16 mouse cellular contexts compared by ENCODE assay signal in the genomic region with DNA sequence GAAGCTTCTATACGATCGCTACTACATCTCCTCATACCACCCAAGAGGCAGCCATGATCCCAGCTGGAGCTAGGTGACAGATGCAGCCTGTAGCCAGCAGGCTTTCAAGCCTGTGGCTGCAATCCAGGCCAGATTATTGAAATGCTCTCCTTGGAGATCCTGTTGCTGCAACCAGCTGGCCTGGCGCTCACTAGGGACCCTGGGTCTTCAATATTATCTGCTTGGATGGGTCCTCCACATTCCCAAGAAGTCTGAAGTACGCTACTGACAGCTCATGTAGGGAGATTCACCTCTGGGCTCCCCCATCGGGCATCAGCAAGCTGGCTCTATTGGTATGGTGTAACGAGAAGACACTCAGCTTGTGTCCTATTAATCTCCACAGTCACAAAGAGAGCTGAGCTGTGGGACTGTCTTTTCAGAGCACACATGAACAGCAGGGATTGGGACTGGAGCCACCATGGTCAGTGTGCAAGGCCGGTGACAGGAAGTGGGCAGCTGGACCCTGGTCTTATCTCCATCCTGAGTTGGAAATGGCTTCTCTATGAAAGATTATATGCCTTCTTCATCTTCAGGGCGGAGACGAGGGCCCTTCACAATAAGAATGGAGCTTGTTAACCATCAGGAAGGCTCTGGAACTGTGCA.
DNase-seq lines count a peak whose midpoint lies in the region; ATAC-seq and TF ChIP-seq lines count a peak whose summit lies in the region.
"Had no signal": no experiment of that assay in that cellular context is flagged by ENCODE, and none has a peak within 500 bp of the region (broad histone marks: within the 10 kb centered on the region; RNA-seq: fewer than 3 reads in every experiment).

No protein-coding gene starts in this region.

- no peaks in the 10 kb centered on the region for H3K36me3 ChIP-seq in lung, embryonic 14.5 days (ENCODE audit: insufficient read depth)
- H3K36me3 ChIP-seq: forebrain, embryonic 10.5 days; heart, embryonic 15.5 days; intestine, embryonic 15.5 days; kidney, embryonic 15.5 days; limb, embryonic 12.5 days had no signal

- no peaks in the 10 kb centered on the region for H3K9me3 ChIP-seq in lung, embryonic 14.5 days (ENCODE audit: low read depth, low read length)
- H3K9me3 ChIP-seq: forebrain, embryonic 10.5 days; heart, embryonic 15.5 days; intestine, embryonic 15.5 days; kidney, embryonic 15.5 days; limb, embryonic 12.5 days had no signal

- peaks cover 5% of the 10 kb centered on the region for H3K4me1 ChIP-seq in lung, embryonic 14.5 days (ENCODE audit: insufficient read depth)

- no peak overlapping the region for H3K4me3 ChIP-seq in lung, embryonic 14.5 days (ENCODE audit: low read depth, low read length)
- H3K4me3 ChIP-seq: forebrain, embryonic 10.5 days; heart, embryonic 15.5 days; intestine, embryonic 15.5 days; kidney, embryonic 15.5 days; limb, embryonic 12.5 days had no signal

- no peak overlapping the region for H3K4me2 ChIP-seq in lung, embryonic 14.5 days
- H3K4me2 ChIP-seq: heart, embryonic 15.5 days; intestine, embryonic 15.5 days; kidney, embryonic 15.5 days; limb, embryonic 12.5 days had no signal

- H3K9ac ChIP-seq in lung, embryonic 14.5 days: no peak overlapping the region
- H3K9ac ChIP-seq: heart, embryonic 15.5 days; intestine, embryonic 15.5 days; kidney, embryonic 15.5 days; limb, embryonic 12.5 days; liver, embryonic 14.5 days had no signal

- H3K27ac ChIP-seq in lung, embryonic 14.5 days (ENCODE audit: low read depth): 0 out of 2 replicates have a peak overlapping the region, but pooled peaks have one; percentile 42
- H3K27ac ChIP-seq: forebrain, embryonic 10.5 days; heart, embryonic 15.5 days; intestine, embryonic 15.5 days; kidney, embryonic 15.5 days; limb, embryonic 12.5 days; liver, embryonic 14.5 days had no signal

- peak; percentile 8 to 10 for DNase-seq in heart, adult 18-20 months
- DNase-seq in heart, postnatal 25 days (ENCODE audit: low spot score): no peak
- peak; percentile 77 for DNase-seq in lung, embryonic 14.5 days
- no peak for DNase-seq in lung, postnatal 25 days (ENCODE audit: low spot score)
- peak; percentile 13 for DNase-seq in heart, postnatal 4 days
- DNase-seq in lung, postnatal 4 days: peak; percentile 32 to 84
- DNase-seq in spleen, postnatal 10 days (ENCODE audit: low spot score in 2 of 2): no peak
- DNase-seq: cerebellum, adult 18-20 months; spleen, adult 18-20 months; thymus, postnatal 14 days had no signal

- intact Hi-C loops in heart, postnatal 25 days (cut with DNase I): no loop called here

- peak; percentile 66; the same call in 1 of the 2 replicates for ATAC-seq in lung, embryonic 14.5 days (ENCODE audit: insufficient read depth)
- ATAC-seq: intestine, embryonic 15.5 days had no signal

- H3K27me3 ChIP-seq in lung, embryonic 14.5 days (ENCODE audit: insufficient read depth, low read length): no peaks in the 10 kb centered on the region
- H3K27me3 ChIP-seq: heart, embryonic 15.5 days; intestine, embryonic 15.5 days; kidney, embryonic 15.5 days; limb, embryonic 12.5 days had no signal

- WGBS in lung, embryonic 14.5 days: 73% methylated on average over 9 of the region's 9 CpGs

- TF ChIP-seq CTCF in lung, embryonic 14.5 days (IDR thresholded peaks at IDR 0.05; ENCODE audit: low read depth): no peak

Comparison
In these comparisons a context has a peak if more than half of its experiments do, and no peak if none do; other contexts are left out.
1. DNase-seq: peak in heart, adult 18-20 months (2 of 2), lung, embryonic 14.5 days (single experiment), heart, postnatal 4 days (single experiment) and lung, postnatal 4 days (2 of 2); none in heart, postnatal 25 days (single experiment), lung, postnatal 25 days (single experiment) and spleen, postnatal 10 days (0 of 2).